Mouse (Mus musculus): ENCODE measurements at regions not wholly inside any gene's neighbourhood (a gene's known extent, or its start where the extent isn't known, plus 50 kb on each side); places are given as distances from the start of the nearest gene placed in this dataset.

DNA sequence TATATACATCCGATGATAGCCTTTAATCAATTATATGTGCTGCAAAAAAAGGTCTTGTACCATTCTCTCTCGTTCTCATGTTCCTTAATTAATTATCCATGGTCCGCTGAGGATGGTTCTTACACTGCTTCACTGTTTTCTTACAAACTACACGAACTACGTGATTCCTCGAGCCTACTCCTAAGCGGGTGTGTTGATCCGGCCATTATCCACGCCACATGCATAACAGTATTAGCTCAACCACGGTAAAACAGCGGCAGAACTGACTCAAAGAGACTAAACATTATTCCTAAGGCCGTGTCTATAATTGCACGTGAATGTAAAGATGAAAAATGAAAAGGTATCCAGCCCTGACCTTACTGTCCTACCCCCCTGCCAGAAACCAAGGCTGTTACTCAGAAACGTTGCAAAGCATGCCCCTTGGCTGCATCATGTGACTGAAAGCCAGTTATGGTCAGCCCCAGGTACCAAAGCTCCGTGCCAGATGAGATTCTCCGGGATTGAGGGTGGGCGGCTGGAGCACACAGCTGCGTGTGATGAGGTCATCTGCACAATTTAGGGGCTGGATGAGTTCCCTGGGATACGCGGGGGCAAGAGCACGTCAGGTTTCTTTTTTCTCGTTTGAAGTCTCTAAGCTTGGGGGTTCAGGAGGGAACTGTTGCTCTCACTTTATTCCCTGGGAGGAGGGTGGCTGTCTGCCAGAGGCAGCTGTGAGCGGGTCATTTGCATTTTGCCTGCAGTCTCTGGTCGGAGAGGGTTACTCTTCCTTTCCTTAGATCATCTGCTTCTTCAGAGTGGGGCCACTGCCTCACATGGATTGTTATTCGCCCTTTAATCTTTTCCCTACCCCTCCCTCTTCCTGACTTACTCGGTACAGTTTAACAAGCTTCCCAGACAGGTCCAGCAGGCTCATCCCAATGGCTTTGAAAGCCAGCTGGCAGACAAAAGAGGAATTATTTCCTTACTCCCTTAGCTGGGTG lies 384.9 kb downstream of the Mllt3 start:
- peak overlapping the region; percentile 69 for H3K4me2 ChIP-seq (replicated peaks; ENCODE audit: low read depth)
- H3K9me3 ChIP-seq (ENCODE audit: control insufficient read depth): no peaks in the 10 kb centered on the region
- H3K27ac ChIP-seq (ENCODE audit: low read depth, low read length): no peak overlapping the region
- WGBS: 16% methylated on average over 26 of the region's 26 CpGs
- no peak for TF ChIP-seq CTCF (IDR thresholded peaks at IDR 0.05; ENCODE audit: low read depth)
- ATAC-seq: peak; percentile 58; the same call in 1 of the 2 replicates
- no peaks in the 10 kb centered on the region for H3K27me3 ChIP-seq (replicated peaks; ENCODE audit: control insufficient read depth, insufficient read depth, low read length)
- H3K4me3 ChIP-seq (ENCODE audit: low read depth, low read length): peak overlapping the region; percentile 29
- H3K4me1 ChIP-seq (replicated peaks; ENCODE audit: control insufficient read depth, insufficient read depth, low read length): no peaks in the 10 kb centered on the region
- 0 out of 2 replicates have a peak overlapping the region, but pooled peaks have one; percentile 31 for H3K9ac ChIP-seq (ENCODE audit: low read depth, low read length)
- H3K36me3 ChIP-seq (ENCODE audit: control insufficient read depth, insufficient read depth): no peaks in the 10 kb centered on the region

DNA sequence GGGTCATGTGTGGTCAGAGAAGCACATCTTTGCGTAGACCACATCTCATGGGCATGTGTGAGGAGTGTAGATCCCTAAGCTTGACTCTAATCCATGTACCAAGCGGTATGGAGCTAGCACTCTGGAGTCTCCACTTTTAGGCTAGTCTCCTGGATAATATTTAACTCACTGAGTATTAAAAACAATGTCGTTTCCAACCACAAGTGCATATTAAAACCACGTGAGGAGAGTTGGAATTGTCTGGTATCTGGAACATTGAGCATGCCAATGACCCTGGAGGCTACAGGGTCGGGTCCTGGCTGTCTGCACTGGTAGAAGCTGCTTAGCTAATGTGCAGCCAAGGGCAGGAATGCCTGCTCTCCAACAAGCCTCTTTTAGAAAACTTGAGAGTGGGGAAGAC lies 391.2 kb downstream of the Mllt3 start:
- Histone ChIP-seq H3K27ac (ENCODE audit: low read depth, low read length) (no peak overlapping the region), H3K4me2 (replicated peaks; ENCODE audit: low read depth) (no peak overlapping the region), H3K36me3 (ENCODE audit: control insufficient read depth, insufficient read depth) (no peaks in the 10 kb centered on the region), H3K4me1 (replicated peaks; ENCODE audit: control insufficient read depth, insufficient read depth, low read length) (no peaks in the 10 kb centered on the region), H3K27me3 (replicated peaks; ENCODE audit: control insufficient read depth, insufficient read depth, low read length) (no peaks in the 10 kb centered on the region), H3K9me3 (ENCODE audit: control insufficient read depth) (no peaks in the 10 kb centered on the region), H3K9ac (ENCODE audit: low read depth, low read length) (no peak overlapping the region), H3K4me3 (ENCODE audit: low read depth, low read length) (no peak overlapping the region)
- WGBS: 65% methylated on average over 5 of the region's 5 CpGs
- no peak for ATAC-seq
- no peak for TF ChIP-seq CTCF (IDR thresholded peaks at IDR 0.05; ENCODE audit: low read depth)

DNA sequence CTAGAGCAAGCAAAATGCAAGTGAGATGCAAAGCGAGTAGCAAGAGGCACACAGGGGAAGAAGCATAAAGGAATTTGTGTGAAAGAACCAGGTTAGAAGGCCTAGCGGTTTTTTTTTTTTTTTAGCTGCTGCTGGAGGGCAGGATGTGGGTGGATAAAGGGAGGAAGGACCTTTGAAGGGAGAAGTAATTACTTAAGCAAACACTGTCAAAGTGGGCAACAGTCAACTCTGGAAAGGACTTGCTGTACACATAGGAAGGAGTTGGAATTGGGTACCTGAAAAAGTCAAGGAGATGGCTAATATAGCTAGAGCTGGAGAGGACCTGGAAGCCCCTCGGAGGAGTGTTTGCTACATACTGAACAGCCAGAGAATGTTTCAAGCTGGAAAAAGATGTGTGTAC lies 391.6 kb downstream of the Mllt3 start:
- 80% methylated on average over 3 of the region's 3 CpGs for WGBS
- H3K4me3 ChIP-seq (ENCODE audit: low read depth, low read length): no peak overlapping the region
- no peak for ATAC-seq
- H3K36me3 ChIP-seq (ENCODE audit: control insufficient read depth, insufficient read depth): no peaks in the 10 kb centered on the region
- H3K27me3 ChIP-seq (replicated peaks; ENCODE audit: control insufficient read depth, insufficient read depth, low read length): no peaks in the 10 kb centered on the region
- H3K9ac ChIP-seq (ENCODE audit: low read depth, low read length): no peak overlapping the region
- H3K4me2 ChIP-seq (replicated peaks; ENCODE audit: low read depth): no peak overlapping the region
- H3K9me3 ChIP-seq (ENCODE audit: control insufficient read depth): no peaks in the 10 kb centered on the region
- H3K4me1 ChIP-seq (replicated peaks; ENCODE audit: control insufficient read depth, insufficient read depth, low read length): no peaks in the 10 kb centered on the region
- no peak overlapping the region for H3K27ac ChIP-seq (ENCODE audit: low read depth, low read length)
- no peak for TF ChIP-seq CTCF (IDR thresholded peaks at IDR 0.05; ENCODE audit: low read depth)

DNA sequence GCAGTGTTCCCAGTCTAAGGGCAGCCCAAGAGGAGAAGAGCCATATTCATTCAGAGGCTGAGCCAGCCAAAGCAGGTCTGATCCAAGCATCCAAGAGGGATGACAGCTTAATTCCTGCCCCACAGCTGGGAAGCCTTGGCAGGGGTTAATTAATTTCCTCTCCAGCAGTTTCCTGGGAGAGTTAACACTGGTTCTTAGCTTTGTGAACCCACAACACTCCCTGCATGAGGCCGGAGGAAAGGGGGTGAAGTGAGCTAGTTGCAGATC lies 394.9 kb downstream of the Mllt3 start:
- no peak for ATAC-seq
- no peaks in the 10 kb centered on the region for H3K4me1 ChIP-seq (replicated peaks; ENCODE audit: control insufficient read depth, insufficient read depth, low read length)
- H3K27ac ChIP-seq (ENCODE audit: low read depth, low read length): no peak overlapping the region
- no peaks in the 10 kb centered on the region for H3K27me3 ChIP-seq (replicated peaks; ENCODE audit: control insufficient read depth, insufficient read depth, low read length)
- no peak overlapping the region for H3K9ac ChIP-seq (ENCODE audit: low read depth, low read length)
- 50% methylated on average over 1 of the region's 1 CpGs for WGBS
- no peak overlapping the region for H3K4me3 ChIP-seq (ENCODE audit: low read depth, low read length)
- no peak for TF ChIP-seq CTCF (IDR thresholded peaks at IDR 0.05; ENCODE audit: low read depth)
- no peak overlapping the region for H3K4me2 ChIP-seq (replicated peaks; ENCODE audit: low read depth)
- no peaks in the 10 kb centered on the region for H3K9me3 ChIP-seq (ENCODE audit: control insufficient read depth)
- no peaks in the 10 kb centered on the region for H3K36me3 ChIP-seq (ENCODE audit: control insufficient read depth, insufficient read depth)

DNA sequence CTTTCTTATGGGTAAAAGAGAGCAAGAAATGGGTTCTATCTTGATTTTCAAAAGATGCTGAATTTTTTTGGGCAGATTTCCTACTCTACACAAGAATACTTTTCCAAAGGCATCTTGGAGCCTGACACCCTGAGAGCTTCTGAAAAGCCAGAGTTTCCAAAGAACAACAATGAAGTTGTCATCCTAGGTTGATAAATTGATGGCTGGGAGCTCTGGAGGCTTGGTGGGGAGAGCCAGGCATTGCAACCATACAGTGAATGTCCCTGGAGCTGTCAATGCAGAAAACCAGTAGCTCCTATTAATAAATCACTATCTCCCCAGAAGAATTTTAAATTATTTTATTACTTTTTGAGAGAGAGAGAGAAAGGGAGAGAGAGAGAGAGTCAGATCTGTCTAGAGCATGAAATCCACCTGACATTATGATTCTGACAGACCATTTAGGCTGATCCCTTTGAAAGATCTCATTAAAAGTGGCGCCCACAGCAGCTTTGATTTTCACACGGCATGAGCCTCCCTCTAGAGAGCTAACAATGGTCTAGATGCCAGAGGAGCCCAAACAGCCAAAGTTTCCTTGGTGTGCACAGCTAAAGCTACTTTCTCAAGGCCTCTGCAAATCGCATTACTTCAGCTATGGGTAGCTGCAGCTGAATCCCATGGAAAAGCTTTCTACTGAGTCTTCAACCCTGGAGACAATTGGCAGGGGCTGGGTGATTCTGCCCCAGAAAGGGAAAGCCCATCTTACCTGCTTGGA lies 395.4 kb downstream of the Mllt3 start:
- Histone ChIP-seq H3K4me3 (ENCODE audit: low read depth, low read length) (no peak overlapping the region), H3K9ac (ENCODE audit: low read depth, low read length) (no peak overlapping the region), H3K27me3 (replicated peaks; ENCODE audit: control insufficient read depth, insufficient read depth, low read length) (no peaks in the 10 kb centered on the region), H3K4me1 (replicated peaks; ENCODE audit: control insufficient read depth, insufficient read depth, low read length) (no peaks in the 10 kb centered on the region), H3K27ac (ENCODE audit: low read depth, low read length) (no peak overlapping the region), H3K4me2 (replicated peaks; ENCODE audit: low read depth) (no peak overlapping the region), H3K9me3 (ENCODE audit: control insufficient read depth) (no peaks in the 10 kb centered on the region), H3K36me3 (ENCODE audit: control insufficient read depth, insufficient read depth) (no peaks in the 10 kb centered on the region)
- ATAC-seq: no peak
- 71% methylated on average over 3 of the region's 3 CpGs for WGBS
- no peak for TF ChIP-seq CTCF (IDR thresholded peaks at IDR 0.05; ENCODE audit: low read depth)

DNA sequence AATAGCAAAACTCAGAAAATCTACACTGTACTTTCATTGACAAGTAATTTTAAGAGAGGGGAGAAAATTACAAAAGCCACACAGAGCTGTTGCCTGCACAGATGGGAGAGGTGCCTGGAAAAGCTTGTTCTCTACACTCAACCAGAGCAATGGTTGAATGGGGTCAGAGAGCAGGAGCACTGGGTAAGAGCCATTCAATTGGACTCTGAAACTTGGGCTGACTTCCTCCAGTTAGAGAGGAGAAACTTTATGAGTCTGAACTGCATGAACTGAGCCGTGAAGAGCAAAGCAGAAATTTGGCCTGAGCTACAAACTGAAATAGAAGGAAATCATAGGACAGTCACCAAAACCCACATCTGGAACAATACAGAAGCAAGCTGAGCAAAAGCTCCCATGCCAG lies 380.8 kb upstream of the Slc24a2 start:
- Histone ChIP-seq H3K4me3 (ENCODE audit: low read depth, low read length) (no peak overlapping the region), H3K27me3 (replicated peaks; ENCODE audit: control insufficient read depth, insufficient read depth, low read length) (no peaks in the 10 kb centered on the region), H3K9ac (ENCODE audit: low read depth, low read length) (no peak overlapping the region), H3K27ac (ENCODE audit: low read depth, low read length) (no peak overlapping the region), H3K4me1 (replicated peaks; ENCODE audit: control insufficient read depth, insufficient read depth, low read length) (no peaks in the 10 kb centered on the region), H3K4me2 (replicated peaks; ENCODE audit: low read depth) (no peak overlapping the region), H3K36me3 (ENCODE audit: control insufficient read depth, insufficient read depth) (no peaks in the 10 kb centered on the region), H3K9me3 (ENCODE audit: control insufficient read depth) (no peaks in the 10 kb centered on the region)
- WGBS: 85% methylated on average over 1 of the region's 1 CpGs
- no peak for ATAC-seq
- no peak for TF ChIP-seq CTCF (IDR thresholded peaks at IDR 0.05; ENCODE audit: low read depth)
